24 mouse cellular contexts compared by ENCODE assay signal in the genomic region with DNA sequence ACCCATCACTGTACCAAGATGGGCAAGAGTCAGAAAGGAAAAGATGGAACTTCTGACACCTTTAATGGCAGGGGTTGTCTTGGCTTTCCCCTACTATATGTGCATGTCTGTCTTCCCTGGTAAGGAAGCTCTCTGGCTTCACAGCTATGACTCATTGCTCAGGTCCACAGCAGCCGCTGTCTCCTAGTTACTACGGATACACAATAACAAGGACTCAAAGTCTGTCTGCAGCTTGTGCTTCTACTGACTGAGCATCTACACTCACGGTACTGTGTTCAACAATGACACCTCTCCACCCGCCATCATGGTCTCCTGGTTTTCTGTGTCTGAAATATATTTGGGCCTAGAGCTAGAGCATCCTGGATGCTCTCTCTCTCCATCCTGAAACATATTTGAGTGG. TPM values are rescaled to one million over a fixed set of nuclear protein-coding genes. Genes with fewer than 3 reads are reported as not detected.
DNase-seq lines count a peak whose midpoint lies in the region; ATAC-seq and TF ChIP-seq lines count a peak whose summit lies in the region.
"Had no signal": no experiment of that assay in that cellular context is flagged by ENCODE, and none has a peak within 500 bp of the region (broad histone marks: within the 10 kb centered on the region; RNA-seq: fewer than 3 reads in every experiment).

No protein-coding gene starts in this region.

- H3K9me3 ChIP-seq in stomach, postnatal 0 days (ENCODE audit: control insufficient read depth, low read length), result no peaks in the 10 kb centered on the region
- H3K9me3 ChIP-seq in hindbrain, postnatal 0 days (ENCODE audit: low read length), result no peaks in the 10 kb centered on the region
- H3K9me3 ChIP-seq: embryonic facial prominence, embryonic 13.5 days; forebrain, embryonic 13.5 days; G1E; heart, embryonic 10.5 days had no signal

- H3K9ac ChIP-seq in stomach, postnatal 0 days (ENCODE audit: low read length), result no peak overlapping the region
- no peak overlapping the region for H3K9ac ChIP-seq in hindbrain, postnatal 0 days (replicated peaks; ENCODE audit: low read length)
- H3K9ac ChIP-seq: embryonic facial prominence, embryonic 13.5 days; forebrain, embryonic 13.5 days; forebrain, postnatal 0 days; hindbrain, embryonic 14.5 days had no signal

- no peaks in the 10 kb centered on the region for H3K4me1 ChIP-seq in stomach, postnatal 0 days (replicated peaks; ENCODE audit: control insufficient read depth, insufficient read depth)
- H3K4me1 ChIP-seq in hindbrain, postnatal 0 days (ENCODE audit: insufficient read depth, low read length), result no peaks in the 10 kb centered on the region
- H3K4me1 ChIP-seq: embryonic facial prominence, embryonic 13.5 days; forebrain, embryonic 13.5 days had no signal

- H3K36me3 ChIP-seq in stomach, postnatal 0 days (ENCODE audit: control insufficient read depth, insufficient read depth, low read length), result no peaks in the 10 kb centered on the region
- H3K36me3 ChIP-seq in hindbrain, postnatal 0 days (ENCODE audit: insufficient read depth, low read length), result no peaks in the 10 kb centered on the region
- H3K36me3 ChIP-seq: embryonic facial prominence, embryonic 13.5 days; G1E; heart, embryonic 10.5 days had no signal

- 51% methylated on average over 4 of the region's 4 CpGs for WGBS in stomach, postnatal 0 days
- WGBS in hindbrain, postnatal 0 days, result 85% methylated on average over 4 of the region's 4 CpGs

- no peak overlapping the region for H3K4me2 ChIP-seq in stomach, postnatal 0 days (replicated peaks; ENCODE audit: low read depth)
- H3K4me2 ChIP-seq in hindbrain, postnatal 0 days (ENCODE audit: low read depth, low read length), result no peak overlapping the region
- H3K4me2 ChIP-seq: embryonic facial prominence, embryonic 13.5 days; forebrain, embryonic 13.5 days; hindbrain, embryonic 14.5 days had no signal

- ATAC-seq in frontal cortex, adult (ENCODE audit: low TSS enrichment), result peak; percentile 76
- ATAC-seq in stomach, postnatal 0 days (ENCODE audit: low FRiP score, low TSS enrichment), result peak; percentile 62
- no peak for ATAC-seq in erythroblast, adult 5-6 weeks (replicated peaks; ENCODE audit: low FRiP score, poor library complexity, severe bottlenecking)
- ATAC-seq in hindbrain, postnatal 0 days, result no peak
- ATAC-seq: CD4-positive, CD25-positive, alpha-beta regulatory T cell, adult 4 months; forebrain, embryonic 13.5 days; forebrain, postnatal 0 days; inflammation-experienced regulatory T-cells, adult 6 months; intestine, postnatal 0 days had no signal

- no peak overlapping the region for H3K4me3 ChIP-seq in stomach, postnatal 0 days (ENCODE audit: low read depth, low read length)
- H3K4me3 ChIP-seq in hindbrain, postnatal 0 days (ENCODE audit: low read length), result no peak overlapping the region
- H3K4me3 ChIP-seq: embryonic facial prominence, embryonic 13.5 days; forebrain, embryonic 13.5 days; heart, embryonic 10.5 days had no signal

- TF ChIP-seq EP300 in stomach, postnatal 0 days (optimal IDR thresholded peaks at IDR 0.05), result no peak

- no peak for TF ChIP-seq CTCF in stomach, postnatal 0 days (IDR thresholded peaks at IDR 0.05; ENCODE audit: low read depth)
- TF ChIP-seq CTCF in hindbrain, postnatal 0 days (IDR thresholded peaks at IDR 0.05; ENCODE audit: low read depth), result no peak

- no peaks in the 10 kb centered on the region for H3K27me3 ChIP-seq in stomach, postnatal 0 days (ENCODE audit: control insufficient read depth, insufficient read depth, low read length)
- no peaks in the 10 kb centered on the region for H3K27me3 ChIP-seq in hindbrain, postnatal 0 days (ENCODE audit: insufficient read depth, low read length)
- H3K27me3 ChIP-seq: embryonic facial prominence, embryonic 13.5 days; forebrain, embryonic 13.5 days had no signal

- no peak overlapping the region for H3K27ac ChIP-seq in stomach, postnatal 0 days (replicated peaks)
- H3K27ac ChIP-seq in hindbrain, postnatal 0 days, result no peak overlapping the region
- H3K27ac ChIP-seq: embryonic facial prominence, embryonic 13.5 days; forebrain, embryonic 13.5 days; heart, embryonic 10.5 days; hindbrain, embryonic 14.5 days had no signal

- no peak for DNase-seq in frontal cortex, postnatal 36 days (ENCODE audit: low spot score in 2 of 2)
- peak; percentile 27 for DNase-seq in right cerebral cortex, postnatal 25 days
- no peak for DNase-seq in right cerebral cortex, postnatal 10 days (ENCODE audit: low spot score in 2 of 2)
- peak; percentile 61 for DNase-seq in NIH3T3 (ENCODE audit: low read depth)
- DNase-seq in stomach, postnatal 0 days (ENCODE audit: low spot score), result no peak
- DNase-seq in hindbrain, postnatal 0 days (ENCODE audit: low spot score), result no peak
- DNase-seq: B cell, adult 2 months; cerebellum, postnatal 36 days; forebrain, postnatal 0 days; gastrocnemius, postnatal 36 days; heart, adult 11 months; heart, postnatal 14 days; kidney, adult 8-10 months had no signal

RNA-seq across cellular contexts. Expression of gene Adrb1, which starts 37.7 kb away (rescaled TPM):
- polyA plus RNA-seq in stomach, postnatal 0 days (2015; fragmentation: Nextera tagmentation; extraction: Ambion mirVana), result 0.45 and 0.59 TPM in 2 replicates
- total RNA-seq in erythroblast, adult 5-6 weeks (2015; ENCODE audit: low replicate concordance), result not detected in 2 replicates
- total RNA-seq in erythroblast, adult 5-6 weeks (2017; ENCODE audit: low replicate concordance), result not detected in 2 replicates
- 3.2 and 7.0 TPM in 2 replicates for total RNA-seq in hindbrain, postnatal 0 days (2014; rRNA removed)
- polyA plus RNA-seq in hindbrain, postnatal 0 days (2015; fragmentation: Nextera tagmentation; extraction: Ambion mirVana), result 1.7 and 2.1 TPM in 2 replicates
- total RNA-seq: hematopoietic stem cell, adult 5-6 weeks had no signal
- polyA plus RNA-seq: CD4-positive, CD25-positive, alpha-beta regulatory T cell, adult 4 months; G1E had no signal

Comparison
In these comparisons a context has a peak if more than half of its experiments do, and no peak if none do; other contexts are left out.
1. DNase-seq: peak in right cerebral cortex, postnatal 25 days (single experiment) and NIH3T3 (single experiment); none in frontal cortex, postnatal 36 days (0 of 2), right cerebral cortex, postnatal 10 days (0 of 2), stomach, postnatal 0 days (single experiment) and hindbrain, postnatal 0 days (single experiment).
2. ATAC-seq: peak in frontal cortex, adult (single experiment) and stomach, postnatal 0 days (single experiment); none in erythroblast, adult 5-6 weeks (single experiment) and hindbrain, postnatal 0 days (single experiment).